Mouse (Mus musculus) frontal cortex, postnatal 25 days (tissue): ENCODE measurements around the gene Zdhhc1.

Experiments used
- DNase-seq, 2 experiments: peaks; one replicate each; pipeline ENCODE4 v3.0.0; 2022; ENCODE audit warnings: low spot score in 2 of 2

Gene Zdhhc1

DNA sequence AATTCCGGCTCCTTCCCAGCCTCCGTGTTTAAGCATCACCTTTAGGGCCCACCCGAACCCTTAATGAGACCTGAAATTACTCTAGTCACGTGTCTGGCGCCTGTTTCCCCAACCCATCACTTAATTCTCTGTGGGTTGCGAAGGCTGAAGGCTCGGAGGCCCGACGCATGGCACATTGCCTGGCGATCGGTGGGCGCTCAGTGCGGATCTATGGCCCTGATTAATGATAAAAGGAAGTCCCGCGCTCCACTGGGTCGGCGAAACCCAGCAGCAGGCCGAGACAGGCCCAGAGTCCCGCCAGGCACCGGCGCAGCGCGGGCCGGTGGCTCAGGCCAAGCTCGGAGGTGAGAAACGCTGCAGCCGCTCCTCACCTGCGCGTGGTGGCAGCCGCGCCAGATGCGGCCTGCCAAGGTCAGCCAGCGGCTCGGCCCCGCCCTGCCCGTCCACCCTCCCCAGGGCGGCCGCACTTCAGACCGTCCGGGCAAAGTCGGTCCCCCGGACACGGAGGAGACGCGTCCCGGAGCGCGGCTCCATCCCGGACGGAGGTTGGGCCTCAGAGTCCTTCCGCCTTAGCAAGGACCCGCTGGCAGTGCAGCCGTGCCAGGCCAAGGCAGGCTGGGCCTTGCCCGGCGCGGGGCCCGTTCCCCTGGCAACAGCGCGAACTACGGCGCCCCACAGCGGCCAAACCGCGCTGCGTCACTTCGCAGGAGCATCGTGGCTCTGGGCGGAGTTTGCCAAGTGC is at the start of gene Zdhhc1:
Gene Zdhhc1, minus strand, starts transcription at position 464 of the 742 bp plus-strand sequence.
- peak; percentile 85 for DNase-seq

DNA sequence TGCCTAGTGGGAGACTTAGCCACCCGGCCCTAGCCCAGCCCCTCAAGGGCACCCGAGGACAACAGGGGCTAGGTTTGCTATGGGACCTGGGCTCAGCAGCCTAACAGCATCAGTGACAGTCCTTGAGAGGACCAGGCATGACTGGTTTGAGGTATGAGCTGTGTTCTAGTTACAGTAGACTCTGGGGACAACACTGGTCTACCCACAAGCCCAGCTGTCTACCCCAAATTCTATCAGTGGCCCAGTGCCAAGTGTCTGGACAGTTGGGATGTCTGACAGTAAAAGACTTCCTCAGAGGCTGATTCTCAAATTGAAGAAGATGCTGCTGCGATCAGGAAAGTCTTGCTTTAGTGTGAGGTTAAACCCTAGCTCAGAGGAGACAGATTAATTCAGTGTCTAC is 48.5 kb upstream of the Zdhhc1 start:
- no peak for DNase-seq

DNA sequence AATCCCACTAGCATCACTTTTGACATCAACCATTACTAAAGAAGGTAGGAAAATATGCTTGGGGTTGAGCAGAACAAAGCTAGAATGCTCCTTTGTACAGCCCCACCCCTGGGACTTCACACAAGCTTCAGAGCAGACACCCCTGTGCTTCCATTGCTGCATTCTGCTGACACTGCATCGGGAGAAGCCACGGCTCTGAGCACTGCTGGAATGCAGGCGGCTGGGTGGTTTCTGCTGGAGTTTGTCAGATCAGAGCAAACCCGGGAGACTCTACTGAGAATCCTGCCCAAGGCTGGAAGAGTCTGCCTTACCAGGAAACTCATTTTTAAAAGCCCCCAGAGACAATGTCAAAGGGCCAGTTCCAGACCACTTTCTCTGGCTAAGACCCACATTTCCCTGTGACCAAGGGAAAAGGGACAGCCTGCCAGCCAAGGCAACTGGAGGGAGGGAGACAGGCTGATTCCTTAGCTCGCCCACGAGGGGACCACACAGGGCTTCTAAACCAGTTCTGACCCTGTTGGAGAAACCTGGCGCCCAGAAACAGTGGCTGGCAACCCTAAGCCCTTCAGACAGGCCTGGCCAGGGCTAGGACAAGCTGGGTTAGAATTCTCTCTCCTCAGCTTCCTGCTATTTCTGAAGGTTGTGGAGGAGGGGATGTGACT is 48.0 kb upstream of the Zdhhc1 start:
- no peak for DNase-seq

DNA sequence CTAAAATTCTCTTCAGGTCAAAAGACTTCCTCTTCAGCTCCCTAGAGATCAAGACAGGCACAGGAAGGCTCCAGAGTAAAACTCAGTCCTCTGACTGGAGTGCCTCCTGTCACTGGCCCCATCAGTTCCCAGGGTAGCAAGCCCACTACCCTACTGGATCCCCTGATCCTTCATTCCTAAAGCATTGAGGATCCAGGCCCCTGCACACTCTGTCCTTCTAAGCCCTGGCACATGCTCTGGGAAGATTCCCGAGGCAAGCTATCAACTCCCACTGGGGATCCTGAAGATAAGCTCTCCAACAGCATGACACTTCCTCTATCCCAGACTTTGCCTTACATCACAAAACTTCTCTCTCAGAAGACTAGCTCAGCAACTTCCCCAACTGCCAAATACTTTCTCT is 47.0 kb upstream of the Zdhhc1 start:
- DNase-seq = no peak

DNA sequence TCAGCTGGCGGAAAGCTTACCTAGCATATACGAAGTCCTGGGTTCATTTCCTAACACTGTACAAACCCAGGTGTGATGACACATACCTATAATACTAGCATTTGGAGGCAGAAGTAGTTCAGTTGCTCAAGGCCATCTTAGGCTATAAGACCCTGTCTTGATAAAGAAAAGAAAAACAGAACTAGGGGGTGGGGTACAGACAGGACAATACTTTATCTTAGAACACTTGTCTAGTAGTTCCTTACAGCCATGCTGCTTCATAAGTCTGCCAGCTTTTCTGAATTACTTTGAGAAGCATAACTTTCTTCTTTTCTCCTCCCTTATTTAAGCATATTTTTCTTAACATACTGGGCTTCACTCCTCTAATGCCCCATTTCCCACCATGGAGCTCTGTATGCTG is 46.1 kb upstream of the Zdhhc1 start:
- DNase-seq = no peak

DNA sequence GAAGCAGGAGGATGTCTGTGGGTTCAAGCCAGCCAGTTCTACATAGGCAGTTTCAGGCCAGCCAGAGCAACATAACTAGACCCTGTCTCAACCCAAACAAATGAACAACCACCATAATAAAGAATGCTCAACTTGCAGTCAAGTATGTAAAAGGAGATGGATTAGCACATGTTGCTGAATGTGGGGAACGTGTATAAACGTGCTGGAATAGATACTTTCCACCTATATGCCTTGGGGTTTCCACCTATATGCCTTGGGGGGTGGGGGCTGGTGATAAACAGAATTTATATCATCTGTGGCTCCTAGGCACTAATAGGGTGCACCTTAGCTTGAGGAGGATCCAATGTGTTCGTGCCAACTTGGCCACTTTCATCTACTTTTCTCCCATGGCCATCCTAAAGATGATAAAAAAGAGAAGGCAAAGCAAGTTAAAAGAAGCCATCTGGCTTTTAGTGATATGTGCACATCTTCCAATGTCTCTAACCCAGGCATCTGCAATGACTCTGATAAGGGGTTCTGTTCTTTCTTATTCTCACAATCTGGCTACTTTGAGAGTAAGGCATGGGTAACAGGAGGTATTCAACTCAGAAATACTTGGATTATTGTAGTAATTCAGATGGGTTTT is 45.4 kb upstream of the Zdhhc1 start:
- DNase-seq = no peak

DNA sequence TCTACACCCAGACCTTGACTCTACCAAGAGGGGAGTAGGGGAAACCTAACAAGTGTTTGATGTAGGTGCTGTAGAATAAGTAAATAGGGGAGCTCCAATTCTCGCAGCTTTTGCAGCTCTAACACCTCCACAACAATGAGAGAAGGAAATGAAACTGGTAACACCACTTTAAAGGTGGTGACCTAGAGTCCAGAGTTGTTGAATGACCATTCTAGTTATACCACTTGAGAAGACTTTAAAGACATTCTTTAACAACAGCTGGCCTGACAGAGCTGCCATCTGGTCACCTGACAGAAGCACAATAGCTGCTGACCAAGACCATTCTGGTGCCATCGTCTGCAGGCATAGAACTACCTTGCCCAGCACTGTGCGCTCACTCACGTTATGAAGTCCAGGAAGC is 42.2 kb upstream of the Zdhhc1 start:
- DNase-seq = no peak

- no peak for DNase-seq
Measured at GRCm38 (mm10) chr8:105537011-105537677, 40.4 kb upstream of the Zdhhc1 start.

DNA sequence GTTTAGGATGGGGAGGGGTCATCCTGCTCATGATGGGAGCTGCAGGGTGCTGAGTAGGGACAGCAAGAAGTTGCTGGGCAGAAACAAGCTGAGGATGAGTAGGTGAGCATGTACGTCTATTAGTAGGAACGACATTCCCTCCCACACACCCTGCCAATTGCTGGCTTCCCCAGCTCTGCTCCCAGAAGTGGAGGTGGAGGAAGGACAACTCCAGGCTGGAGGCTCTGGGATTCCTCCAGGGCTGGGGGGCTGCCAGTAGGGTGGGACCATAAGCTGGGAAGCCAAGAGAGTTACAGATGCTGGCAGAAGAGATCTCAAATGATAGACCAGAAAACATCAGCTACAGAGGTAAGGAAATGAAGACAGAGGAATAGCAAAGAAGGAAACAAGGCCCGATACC is 39.8 kb upstream of the Zdhhc1 start:
- no peak for DNase-seq

GRCm38 (mm10) chr8:105533892-105534329 is 37.2 kb upstream of the Zdhhc1 start:
- DNase-seq = peak; percentile 43 to 55

DNA sequence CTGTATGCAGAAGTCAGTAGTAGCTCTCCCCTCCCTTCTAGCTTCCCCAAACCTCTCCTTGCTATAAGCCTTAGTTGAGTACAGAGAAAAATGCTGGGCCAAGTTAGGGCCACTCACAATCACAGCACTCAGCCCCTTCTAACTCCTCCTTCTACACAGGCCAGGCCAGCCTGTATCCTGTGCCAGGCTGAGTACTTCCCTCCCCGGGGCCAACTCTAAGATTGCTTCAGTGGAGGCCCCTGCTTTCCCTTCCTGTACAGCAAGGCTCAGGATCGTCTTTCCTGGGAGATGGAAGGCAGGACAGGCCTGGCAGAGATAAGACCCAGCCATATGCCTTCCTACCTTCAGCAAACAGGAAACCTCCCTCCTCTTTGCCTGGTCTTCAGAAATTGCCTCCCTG is 36.7 kb upstream of the Zdhhc1 start:
- no peak for DNase-seq

DNA sequence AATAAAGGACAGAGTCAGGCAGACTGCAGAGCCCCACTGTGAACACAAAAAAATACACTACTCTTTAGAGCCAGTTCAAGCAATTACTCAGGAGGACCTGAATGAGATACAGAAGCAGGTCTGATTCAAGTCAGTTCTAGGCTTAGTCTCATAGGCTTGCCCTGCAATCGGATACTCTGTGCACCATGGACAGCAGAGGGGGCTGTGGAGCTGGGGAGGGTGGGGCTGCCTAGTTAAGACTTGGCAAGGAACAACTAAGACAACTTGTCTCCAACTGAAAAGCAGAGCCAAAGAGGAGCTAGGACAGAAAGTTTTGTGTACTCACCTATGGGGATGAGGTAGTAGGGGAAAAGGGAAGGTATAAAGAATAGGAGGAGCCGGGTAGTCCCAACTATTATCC is 35.1 kb upstream of the Zdhhc1 start:
- DNase-seq = no peak

DNA sequence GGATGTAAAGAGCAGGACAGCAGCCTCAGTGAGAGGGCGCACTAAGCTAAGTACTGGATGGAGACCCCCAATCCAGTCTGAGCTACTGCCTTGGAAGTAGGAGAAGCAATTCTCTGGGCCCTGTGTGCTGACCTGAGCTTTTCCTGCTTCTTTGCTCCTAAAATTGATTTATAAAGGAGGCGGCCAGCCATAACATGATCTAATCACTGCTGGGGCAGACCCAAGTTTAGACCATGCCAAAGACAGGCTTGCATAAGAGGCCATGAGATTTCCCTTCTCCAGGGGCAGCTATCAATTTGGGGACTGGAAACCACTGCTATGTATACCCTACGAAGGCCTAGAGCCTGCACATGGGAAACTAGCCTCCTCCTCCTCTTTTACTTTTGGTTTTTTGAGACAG is 32.6 kb upstream of the Zdhhc1 start:
- DNase-seq = no peak

DNA sequence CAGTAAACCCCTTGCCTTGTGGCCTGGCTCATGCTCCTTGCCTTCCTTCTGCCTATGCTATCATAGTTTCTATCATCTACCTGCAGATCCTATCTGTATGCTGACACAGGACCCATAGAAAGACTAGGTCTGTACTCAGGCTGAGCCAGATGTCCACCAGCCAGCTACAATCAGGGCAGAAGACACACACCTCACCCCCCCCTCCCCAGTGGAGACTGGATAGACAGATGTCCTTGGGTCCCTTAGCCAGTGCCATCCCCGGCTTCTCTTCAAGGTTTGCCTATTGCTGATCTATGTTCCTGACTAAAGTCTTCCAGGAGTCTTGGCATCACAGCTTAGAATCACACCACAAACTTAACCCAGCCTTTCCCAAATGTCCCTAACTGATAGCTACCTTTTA is 31.5 kb upstream of the Zdhhc1 start:
- DNase-seq = no peak

DNA sequence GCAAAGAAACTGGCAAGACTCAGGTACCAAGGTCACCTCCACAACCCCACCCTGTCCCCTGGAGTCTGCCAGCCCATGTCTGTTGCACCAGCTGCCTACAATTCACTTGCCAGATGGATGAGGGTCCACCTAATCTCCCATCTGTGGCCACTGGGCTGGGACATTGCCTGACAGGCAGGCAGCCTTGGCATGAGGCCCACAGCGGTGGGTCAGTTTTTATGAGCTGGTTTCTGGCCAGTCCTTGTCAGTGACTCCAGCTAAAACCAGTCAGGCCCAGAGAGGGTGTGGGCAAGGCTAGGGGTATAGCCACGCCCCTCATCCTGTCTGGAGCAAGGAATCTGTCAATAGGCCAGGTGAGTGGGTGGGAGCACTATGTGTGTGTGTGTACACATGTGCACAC is 30.4 kb upstream of the Zdhhc1 start:
- DNase-seq = no peak

GRCm38 (mm10) chr8:105522890-105523289 is 26.2 kb upstream of the Zdhhc1 start:
- no peak for DNase-seq

DNA sequence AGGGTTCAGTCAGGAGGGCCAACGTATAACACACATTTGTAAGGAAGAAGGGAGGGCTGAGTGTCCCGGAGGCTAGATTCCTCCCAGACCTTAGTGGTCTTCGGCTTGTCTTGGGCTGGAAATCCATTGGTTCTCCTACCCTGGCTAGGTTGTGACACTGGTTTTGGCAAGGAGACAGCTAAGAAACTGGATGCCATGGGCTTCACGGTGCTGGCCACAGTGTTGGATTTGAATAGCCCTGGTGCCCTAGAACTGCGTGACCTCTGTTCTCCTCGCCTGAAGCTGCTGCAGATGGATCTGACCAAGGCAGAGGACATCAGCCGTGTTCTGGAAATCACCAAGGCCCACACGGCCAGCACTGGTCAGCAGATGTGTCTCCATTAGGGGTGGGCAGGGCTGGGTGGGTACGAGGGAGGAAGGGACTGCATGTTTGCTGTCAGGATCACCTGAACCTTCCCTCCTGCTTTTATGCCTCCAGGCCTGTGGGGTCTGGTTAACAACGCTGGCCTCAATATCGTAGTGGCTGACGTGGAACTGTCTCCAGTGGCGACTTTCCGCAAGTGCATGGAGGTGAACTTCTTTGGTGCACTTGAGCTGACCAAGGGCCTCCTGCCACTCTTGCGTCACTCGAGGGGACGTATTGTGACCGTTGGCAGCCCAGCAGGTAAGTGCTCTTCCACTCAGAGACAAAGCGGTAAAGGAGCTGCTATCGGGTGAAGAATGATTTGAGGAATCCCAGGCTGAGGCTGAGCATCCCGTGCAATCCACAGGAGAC is 25.5 kb upstream of the Zdhhc1 start:
- DNase-seq = no peak

- no peak for DNase-seq
Measured at GRCm38 (mm10) chr8:105521061-105521460, 24.4 kb upstream of the Zdhhc1 start.

GRCm38 (mm10) chr8:105520521-105520920 is 23.8 kb upstream of the Zdhhc1 start:
- no peak for DNase-seq

DNA sequence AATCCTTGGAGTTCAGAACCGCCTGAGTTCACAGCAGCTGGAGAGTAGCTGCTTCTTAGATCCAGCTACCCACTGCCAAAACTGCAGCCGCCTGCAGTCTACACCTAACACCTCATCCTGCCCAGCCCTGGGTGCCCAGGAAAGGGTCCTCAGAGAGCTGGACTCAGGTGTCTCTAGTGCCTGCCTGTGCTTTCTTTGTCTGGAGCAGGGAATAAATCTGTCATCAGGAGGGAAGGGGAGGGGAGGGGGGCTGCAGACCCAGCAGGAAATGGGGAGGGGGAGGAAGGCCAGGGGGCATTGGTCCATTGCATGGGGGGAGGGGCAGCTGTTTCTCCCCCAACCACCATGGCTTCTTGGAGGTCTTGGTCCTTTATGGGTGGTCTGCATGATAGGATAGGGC is 22.9 kb upstream of the Zdhhc1 start:
- DNase-seq = no peak

- DNase-seq = no peak
Measured at GRCm38 (mm10) chr8:105518436-105519313, 22.0 kb upstream of the Zdhhc1 start, which contains the start of gene Hsd11b2. Hsd11b2 (plus strand) TSS chr8:105518755.
